Mouse (Mus musculus): ENCODE measurements around the gene Pih1d1. TPM values are rescaled to one million over a fixed set of nuclear protein-coding genes. Genes with fewer than 3 reads are reported as not detected.

The Pih1d1 gene
- total RNA-seq, 2 experiments from 2014 or later = 44.5 to 46.8 TPM

DNA sequence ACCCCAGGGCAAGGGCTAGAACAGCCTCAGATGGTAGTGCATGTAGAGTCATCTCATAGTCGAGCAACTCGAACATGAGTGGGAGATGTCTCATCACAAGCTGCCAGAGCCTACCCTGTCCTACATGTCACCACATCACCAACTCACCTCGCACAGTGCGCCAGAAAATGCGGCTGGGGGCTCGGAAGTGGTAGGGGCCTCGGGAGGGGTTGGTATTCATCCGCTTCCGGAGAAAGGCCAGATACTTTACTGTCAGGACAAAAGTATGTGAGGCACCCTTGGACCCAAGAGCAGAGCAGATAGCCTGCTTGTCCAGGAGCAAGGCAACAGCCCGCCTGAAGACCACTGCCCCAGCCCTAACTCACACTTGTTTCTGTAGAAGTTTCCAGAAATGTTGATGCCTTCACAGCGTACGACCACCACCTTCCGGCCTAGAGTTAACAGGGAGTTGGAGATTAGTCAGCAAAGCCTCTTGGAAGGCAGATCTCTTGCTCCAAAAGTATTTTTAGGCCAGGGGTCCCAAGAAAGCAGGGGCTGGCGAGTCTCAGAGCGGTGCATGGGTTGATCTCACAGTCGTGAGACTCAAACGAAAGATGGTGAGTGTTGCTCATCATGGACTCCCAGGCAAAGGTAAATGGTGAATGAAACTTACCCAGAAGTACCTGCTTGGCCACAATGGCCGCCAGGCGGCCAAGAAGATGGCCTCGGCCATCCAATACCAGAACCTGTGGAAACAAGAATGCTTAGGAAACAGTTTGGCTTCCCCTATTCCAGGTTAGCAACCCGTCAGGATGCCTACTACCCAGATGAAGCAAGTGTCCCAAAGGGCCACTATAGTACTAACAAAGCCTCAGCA, 27.0 kb upstream of the Pih1d1 start:
- no peak for DNase-seq

DNA sequence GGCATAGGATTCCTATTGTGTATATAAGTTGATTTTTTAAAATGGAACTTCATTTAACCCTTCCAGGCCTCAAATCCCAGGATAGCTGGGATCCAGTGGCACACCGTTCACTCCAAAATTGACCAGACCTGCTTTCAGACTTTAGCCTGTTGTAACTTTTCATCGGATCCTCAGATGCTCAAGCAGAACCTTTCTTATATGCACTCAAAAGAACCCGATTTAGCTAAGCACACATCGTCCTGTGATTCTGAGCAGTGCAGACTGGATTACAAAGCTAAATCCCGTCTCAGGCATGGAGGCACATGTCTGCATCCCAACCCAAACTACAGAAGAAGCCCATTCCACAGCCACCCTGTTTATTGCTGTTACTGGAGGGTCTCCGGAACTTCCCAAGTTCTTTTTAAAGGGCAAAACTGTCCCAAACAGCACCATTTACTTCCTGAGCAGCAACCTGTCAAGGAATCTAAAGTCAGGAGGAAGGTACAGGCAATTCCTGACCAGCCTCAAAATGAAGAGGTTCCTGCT, 26.3 kb upstream of the Pih1d1 start:
- DNase-seq = no peak

DNA sequence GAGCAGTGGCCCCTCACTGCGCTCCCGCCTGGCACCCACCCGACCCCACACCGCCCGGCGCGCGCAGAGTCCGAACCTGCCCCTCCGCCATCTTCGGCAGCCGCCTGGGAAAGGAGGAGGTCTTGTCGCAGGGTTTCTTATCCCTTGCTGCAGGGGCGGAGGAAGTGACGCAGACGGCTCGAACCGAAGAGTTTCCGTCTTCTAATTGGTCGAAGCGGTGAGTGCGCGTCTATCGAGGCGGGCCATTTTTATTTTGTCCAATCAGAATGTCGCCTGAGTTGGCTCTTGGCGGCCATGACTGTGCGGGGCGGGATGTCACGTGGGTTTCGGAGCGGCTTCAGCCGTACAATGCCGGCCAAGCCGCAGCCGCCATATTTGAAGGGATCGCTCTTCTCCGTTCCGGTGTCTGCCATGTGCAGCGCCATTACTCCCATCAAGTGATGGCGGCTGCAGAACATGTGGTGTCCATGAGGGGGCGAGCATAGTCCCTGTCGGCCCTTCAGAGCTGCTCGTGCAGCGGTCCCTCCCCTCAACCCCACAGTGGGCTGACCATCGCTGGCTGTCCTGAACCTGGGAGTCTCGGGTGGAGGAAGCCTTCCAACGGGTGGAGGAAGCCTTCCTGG, 25.4 kb upstream of the Pih1d1 start, which contains the start of gene Rpl13a:
Gene Rpl13a (minus strand): TSS at position 138 of the 623 bp plus-strand sequence.
- peak; percentile 98 to 99 for DNase-seq

DNA sequence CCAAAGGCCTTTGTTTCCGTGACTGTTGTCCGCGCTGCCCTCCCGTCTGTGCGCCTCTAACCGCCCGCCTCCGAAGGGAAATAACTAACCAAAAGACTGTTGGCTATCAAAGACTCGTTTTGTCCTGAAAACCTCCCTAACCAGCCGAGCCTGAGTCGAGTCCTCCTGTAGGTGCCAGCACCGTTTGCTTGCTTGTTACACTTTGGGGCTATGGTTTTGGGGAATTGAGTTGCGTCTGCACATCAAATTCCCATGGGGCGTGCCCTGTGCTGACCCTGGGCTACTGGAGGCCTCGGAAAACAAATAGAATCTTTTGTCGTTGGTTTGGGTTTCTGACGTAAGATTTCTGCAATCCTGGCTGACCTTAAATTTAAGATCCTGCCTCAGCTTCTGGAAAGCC, 24.8 kb upstream of the Pih1d1 start:
- no peak for DNase-seq

DNA sequence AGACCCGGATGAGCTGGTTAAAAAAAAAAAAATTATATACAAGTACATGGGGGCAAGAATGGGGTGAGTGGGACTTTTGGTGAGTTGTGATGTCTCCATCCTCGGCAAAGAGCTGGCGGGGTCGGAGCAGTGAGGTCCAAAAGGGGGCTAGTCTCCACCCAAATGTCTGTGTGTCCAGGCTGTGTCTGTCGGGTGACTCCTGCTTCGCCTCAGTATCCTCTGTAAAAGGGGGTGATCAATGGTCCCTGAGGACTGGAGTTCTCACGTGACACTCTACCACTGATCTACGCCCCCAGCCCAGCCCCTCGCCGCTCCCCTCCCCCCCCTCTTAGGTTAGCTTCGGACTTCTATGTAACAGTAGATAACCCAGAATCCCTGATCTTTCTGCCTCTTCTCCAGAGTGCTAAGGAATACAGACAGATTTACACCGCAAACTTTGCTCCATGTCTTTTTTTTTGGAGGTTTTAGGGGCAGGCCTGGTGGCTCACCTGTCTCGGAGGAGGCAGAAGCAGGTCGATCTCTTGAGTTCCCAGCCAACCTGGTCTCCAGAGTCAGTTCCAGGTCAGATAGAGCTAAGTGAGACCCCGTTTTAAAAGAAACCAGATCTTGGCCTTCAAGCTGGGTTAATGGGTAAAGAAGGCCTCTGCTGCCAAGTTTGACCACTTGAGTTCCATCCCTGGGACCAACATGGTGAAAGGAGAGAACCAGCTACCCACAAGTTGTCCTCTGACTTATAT, 24.2 kb upstream of the Pih1d1 start:
- DNase-seq = no peak

DNA sequence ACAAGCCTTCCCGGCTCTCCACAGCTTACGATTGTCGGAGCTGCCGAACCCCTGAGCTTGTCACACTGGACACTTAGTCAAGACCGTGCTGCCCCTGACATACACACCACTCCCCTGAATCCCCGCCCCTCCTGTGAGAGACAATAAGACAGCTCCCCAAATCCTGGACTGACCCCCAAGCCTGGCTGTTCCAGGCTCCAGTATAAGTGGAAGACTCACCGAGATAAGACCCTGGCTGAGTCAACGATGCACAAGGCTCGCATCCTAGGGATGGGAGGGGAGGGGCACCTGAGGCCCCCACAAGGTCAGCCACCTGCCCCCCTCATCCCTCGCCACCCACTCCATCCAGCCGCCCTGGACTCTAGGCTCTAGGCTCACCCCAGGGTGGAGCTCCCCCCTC, 22.3 kb upstream of the Pih1d1 start:
- DNase-seq = no peak

DNA sequence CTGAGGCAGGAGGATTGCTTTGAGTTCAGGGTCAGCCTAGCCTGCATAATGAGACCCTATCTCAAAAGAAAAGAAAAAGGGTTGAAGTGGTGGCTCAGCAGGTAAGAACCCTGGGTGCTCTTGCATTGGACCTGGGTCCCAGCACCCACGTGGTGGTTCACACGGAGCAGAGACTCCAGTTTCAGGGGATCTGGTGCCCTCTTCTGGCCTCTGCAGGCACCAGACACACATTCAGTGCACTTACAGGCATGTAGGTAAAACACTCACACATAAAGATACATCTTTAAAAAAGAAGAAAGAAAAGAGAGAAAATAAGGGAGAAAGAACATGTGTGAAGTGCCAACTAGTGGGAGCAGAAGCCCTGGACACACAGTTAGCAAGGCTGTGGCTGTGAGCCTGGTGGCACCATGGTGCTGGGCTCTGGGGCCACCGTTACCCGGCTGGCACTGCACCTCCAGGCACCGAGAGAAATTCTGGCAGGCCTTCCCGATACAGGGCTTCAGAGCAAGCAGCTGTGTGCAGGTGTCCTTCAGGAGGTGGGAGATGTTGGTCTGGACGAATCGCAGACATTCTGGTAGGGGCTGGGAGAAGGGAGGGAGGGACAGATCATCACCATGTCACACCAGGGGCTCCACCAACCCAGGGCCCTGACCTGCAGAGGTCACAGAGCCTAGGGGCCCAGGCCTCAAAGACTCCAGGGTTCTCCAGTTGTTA, 20.5 kb upstream of the Pih1d1 start:
- DNase-seq = no peak

DNA sequence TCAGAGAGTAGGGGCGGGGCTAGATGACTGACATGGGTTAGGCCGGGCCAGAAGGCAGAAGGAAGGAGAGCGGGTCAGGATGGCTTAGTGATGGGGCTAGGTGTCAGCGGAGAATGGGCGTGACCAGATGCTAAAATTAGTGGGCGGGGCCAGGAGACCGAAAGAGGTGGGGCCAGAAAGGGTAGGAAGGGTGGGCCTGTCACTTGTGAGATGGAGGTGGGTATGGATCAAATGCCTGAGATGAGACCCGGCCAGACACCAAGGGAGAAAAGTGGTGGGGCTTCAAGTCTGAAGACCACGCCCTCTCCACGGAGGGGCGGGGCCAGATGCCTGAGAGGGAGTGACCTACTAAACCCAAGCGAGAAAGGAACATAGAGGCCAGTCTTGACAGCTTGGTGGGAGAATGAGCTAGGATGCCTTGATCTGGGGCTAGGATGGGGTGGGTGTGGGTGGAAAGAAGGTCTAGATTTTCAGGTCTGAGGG, 19.5 kb upstream of the Pih1d1 start:
- DNase-seq = no peak

DNA sequence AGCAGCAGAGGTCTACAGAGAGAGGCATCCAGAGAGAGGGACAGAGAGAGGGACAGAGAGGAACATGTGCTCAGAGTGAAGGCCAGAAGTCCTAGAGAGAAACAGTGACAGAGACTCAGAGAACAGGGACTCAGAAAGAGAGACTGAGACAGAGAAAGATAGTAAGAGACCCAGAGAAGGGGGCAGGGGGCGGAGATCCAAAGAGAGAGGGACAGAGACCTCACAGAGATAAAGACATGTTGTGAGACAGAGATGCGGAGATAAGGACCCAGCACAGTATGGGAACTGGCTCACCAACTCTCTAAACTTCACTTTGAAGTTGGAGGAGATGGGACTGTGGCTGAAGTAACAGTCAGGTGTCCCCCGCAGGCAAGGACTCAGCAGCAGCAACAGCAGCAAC, 18.7 kb upstream of the Pih1d1 start:
- no peak for DNase-seq

DNA sequence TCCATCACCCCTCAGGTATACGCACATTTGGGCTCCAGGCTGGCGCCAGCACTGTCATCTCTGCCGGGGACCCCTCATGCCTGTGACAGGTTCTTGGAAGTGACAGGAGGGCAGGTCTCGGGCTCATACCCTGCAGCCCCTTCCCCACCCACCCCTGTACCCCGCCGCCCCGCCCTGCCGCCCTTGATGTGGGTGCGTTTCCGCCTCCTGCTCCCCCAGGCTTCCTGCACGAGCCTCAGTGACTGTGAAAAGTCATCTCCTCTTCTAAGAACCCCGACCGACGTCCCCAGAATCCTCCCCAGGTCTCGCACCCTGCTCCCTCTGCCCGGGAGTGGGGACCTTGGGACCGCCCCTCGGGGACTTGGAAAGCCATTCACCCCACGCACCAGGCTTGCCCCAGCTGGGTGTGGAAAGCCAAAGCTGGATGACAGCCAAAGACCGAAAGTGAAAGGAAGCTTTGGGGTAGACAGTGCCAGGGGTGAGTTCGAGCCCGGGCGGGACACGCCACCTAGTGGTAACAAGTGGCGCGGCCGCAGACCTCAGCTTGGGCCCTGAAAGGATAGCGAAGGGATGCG, 18.0 kb upstream of the Pih1d1 start, which contains the start of the genes Gm45713 and Flt3l:
Gene Gm45713 (minus strand): TSS at position 239 of the 575 bp plus-strand sequence.
Gene Flt3l (minus strand): TSS at position 440 of the 575 bp plus-strand sequence.
- DNase-seq = peak; percentile 86 to 87

DNA sequence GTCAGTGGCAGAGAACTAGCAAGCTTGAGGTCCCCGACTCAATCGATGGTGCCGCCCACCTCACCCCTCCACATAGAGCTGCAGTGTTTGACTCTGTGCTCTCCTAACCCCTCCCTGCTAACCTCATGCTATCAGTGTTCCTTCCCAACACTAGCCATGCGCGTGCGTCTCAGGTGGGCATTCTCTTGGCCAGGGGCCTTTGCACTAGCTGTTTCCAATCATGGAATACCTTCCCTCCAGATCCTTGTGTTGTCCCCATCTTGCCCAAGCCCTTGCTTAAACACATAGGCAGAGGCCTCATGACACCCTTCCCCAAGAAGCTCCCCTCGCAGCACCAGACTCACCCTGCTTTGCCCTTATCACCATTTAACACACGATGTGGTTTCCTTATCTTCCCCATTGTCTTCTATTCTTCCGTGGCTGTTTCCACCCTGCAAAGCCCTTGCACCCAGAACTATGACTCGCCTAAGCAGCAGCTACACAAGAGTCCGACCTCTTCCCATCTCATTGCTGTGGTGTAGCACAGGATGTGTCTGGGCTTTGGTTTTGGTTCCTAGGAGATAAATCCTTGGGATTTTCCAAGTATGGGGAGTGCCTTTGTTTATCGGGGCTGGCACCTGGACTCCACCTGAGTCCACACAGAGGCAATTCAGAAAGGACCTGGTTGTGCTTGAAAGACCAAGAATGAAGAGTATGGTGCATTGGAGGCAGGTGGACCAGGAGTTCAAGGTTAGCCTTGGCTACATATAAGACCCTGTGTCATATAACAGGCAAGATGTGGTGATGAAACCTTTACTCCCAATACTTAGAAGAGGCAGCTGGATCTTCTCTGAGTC, 16.7 kb upstream of the Pih1d1 start:
- DNase-seq = no peak

DNA sequence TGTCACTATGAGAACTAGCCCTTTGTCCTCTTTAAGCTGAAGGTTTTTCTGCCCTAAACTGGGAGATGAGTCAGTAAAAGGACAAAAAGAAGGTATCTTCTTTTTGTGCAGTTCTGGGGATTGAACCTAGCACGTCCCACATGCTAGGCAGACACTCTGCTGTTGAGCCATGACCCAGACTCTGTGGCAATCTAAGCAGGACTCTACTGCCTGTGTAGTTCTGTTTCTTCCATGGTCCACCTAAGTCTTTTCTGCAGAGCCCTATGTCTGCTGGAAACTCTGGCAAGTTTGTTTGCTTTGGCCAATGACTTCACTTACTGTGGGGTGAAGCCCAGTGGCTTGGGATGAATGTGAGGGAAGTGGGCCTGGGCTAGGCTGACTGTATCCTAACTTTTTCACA, 15.7 kb upstream of the Pih1d1 start:
- no peak for DNase-seq

DNA sequence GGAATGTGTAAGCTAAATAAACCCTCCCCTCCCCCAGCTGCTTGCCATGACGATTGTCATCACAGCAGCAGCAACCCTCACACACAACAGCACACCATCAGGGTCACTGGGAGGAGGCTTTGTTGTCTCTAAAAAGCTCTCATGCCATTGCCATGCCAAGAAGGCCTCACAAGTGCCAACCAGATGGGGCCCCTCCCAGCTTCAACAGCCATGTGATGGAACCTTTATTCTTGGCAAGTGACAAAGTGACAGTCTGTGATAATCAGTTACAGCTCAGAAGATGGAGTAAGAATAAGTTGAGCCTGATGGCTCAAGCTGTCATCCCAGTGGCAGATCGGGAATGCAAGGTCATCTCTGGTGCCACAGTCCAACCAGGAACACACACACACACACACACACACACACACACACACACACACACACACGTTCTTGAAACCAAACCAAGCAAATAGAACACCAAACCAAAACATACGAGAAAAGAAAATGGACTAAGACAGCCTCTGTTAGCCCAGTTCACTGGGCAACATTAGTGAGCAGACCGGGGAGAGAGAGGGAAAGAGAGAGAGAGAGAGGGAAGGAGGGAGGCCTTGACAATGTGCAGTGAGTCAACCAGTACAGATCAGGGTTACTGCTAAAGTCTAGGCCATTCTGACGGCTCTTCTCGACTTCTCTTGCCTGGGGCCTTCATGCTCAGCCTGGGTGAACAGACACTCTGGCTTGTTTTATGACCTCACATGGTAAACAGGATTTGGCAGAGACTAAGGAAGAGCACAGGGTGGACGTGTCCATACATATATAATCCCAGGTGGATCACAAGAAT, 14.0 kb upstream of the Pih1d1 start:
- no peak for DNase-seq

DNA sequence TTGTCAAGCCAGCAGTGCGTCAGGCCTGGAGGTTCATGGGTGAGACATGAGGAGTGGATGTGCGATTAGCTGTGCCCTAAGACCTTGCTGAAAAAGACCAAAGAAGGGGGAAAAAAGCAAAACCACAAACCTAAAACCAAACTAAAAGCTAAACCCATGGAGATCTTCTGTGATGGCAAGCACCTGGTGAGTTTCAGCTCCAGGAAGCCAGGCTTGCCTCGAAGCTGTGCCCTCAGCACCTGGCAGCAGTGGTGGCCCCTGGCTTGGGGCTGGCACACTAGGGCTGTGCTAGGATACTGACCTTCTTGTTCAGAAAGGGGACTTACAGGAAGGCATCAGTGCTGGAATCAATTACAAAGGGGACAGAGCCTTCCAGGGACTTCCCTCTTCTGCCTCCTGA, 12.8 kb upstream of the Pih1d1 start:
- DNase-seq = no peak

DNA sequence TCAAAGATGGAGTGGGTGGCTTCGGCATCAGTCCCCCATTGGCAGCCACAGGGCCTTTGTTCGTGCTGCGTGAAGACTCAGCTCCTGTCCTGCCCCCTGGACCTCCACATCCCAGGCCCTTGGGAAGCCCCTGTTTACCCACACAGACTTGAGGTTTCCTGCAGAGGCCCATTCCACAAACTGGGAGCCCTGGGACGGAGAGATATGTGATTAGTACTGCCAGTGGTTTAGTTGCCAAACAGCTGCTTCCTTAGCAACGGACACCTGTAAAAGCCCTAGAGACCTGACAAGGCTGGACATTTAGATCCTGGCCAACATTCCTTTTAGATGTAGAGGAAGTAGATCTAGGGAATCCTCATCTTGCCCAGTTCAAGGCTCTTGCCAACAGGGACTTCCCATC, 12.2 kb upstream of the Pih1d1 start:
- DNase-seq = no peak

DNA sequence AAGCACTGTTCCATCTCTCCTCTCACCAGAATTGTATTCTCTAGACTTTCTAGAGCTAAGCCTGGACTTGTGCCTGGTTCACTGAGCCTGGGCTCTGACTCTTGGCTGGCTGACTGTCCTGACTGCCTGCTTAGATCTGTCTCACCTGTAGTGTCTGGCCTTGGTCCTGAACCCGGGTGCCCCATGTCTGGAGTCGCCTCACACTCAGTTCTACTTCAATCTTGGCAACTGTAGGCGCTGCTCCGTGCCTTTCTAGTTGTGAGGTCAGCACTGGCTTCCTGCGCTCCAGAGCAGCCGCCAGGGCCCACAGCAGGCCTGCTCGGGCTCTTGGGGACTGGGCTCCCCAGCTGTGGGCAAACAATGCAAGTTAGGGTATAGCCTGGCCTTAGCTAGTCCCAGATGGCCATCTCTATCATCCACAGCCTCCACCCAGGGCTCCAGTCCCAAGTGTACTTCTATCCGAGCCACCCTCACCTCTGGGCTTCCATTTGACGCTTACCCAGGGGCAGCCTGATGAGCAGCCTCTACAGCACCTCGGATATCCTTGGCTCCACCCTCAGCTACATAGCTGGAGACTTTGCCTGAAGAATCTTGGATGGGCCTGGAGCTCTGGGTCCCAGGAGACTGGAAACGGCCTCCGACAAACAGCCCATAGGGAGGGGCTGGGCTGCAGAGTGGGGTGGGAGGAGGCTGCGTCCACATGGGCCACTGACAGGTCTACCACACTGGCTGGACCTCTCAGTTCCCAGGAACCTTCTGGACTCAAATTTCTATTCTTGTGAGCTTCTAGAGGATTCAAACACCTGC, 9.5 kb upstream of the Pih1d1 start:
- DNase-seq = no peak

DNA sequence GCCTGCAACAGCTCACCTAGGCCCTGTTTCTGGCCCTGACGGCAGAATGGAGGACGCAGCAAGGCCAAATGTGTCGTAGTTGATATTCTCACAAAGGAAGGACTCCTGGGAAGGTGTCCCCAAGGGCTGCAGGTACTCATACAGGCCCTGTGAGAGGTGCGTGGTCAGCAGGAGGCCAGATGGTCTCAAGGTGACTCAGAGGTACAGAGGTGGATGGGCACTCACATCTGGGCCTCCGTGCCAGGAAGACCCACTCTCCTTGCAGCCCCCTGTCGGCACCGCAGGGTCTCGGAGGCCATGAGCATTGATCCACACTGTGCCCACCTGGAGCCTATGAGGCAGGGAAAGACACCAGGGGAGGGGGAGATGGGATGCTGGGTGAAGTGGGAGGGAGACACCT, 8.6 kb upstream of the Pih1d1 start:
- DNase-seq = no peak

DNA sequence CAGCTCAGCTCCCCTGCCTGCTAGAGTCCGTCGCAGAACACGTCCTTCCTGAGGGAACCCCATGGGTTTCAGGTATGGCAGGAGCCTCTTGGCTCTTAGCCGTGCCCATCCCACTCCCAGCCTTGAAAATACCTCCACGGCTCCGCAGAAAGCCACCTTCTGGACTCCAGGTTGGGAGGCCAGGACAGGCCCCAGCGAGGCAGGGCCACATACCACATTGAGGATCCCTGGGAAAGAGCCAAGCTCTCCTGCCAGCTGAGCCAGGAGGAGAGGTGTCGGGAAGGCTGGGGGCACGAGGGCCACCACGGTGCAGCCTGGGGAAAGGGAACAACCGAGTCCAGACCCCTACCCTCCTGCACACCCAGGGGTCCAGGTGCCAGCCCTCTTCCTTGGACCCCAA, 6.8 kb upstream of the Pih1d1 start:
- no peak for DNase-seq

DNA sequence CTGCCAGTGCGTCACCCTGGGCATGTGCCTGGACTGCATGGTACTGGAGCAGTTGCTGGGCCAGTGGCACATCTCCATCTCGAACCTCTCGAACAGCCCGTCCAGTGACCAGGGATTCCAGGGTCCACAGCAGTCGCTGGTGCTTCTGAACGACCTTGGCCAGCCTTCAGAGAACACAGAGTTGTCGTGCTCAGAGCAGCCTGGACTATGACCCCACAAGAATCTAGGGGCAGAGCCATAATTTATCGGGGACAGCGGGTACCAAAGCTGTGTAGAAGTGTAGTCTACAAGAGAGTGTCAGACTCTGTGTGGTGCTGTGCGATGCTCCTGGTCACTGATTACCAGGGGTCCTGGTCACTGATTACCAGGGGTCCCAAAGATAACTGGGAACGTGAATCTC, 6.2 kb upstream of the Pih1d1 start:
- no peak for DNase-seq
